ENCODE assay signal across 8 mouse cellular contexts in genomic region chr7:44548497-44549087, GRCm38 (mm10). TPM values are rescaled to one million over a fixed set of nuclear protein-coding genes. Genes with fewer than 3 reads are reported as not detected.
DNase-seq lines count a peak whose midpoint lies in the region; ATAC-seq and TF ChIP-seq lines count a peak whose summit lies in the region.

Gene Pold1, minus strand, starts transcription at chr7:44548849.

- H3K27me3 ChIP-seq in CH12.LX (replicated peaks) = no peaks in the 10 kb centered on the region
- no peaks in the 10 kb centered on the region for H3K27me3 ChIP-seq in forebrain, embryonic 11.5 days (ENCODE audit: control insufficient read depth, insufficient read depth, low read length)
- no peaks in the 10 kb centered on the region for H3K27me3 ChIP-seq in heart, embryonic 16.5 days (ENCODE audit: control insufficient read depth, insufficient read depth, low read length)
- H3K27me3 ChIP-seq in liver, embryonic 15.5 days = no peaks in the 10 kb centered on the region
- no peaks in the 10 kb centered on the region for H3K27me3 ChIP-seq in neural tube, embryonic 12.5 days (replicated peaks)

- no peak for TF ChIP-seq EP300 in CH12.LX (IDR thresholded peaks at IDR 0.05; ENCODE audit: low read length)

- H3K4me3 ChIP-seq in CH12.LX (replicated peaks in 1 of 3; ENCODE audit: low read depth in 2 of 3, low read length in 2 of 3, poor library complexity in 1 of 3) = peak within 1 kb of the TSS; percentile 41 to 82 (median 70)
- peak within 1 kb of the TSS; percentile 61 for H3K4me3 ChIP-seq in forebrain, embryonic 11.5 days (ENCODE audit: low read depth, low read length)
- peak within 1 kb of the TSS; percentile 69 for H3K4me3 ChIP-seq in heart, embryonic 16.5 days (ENCODE audit: low read length)
- H3K4me3 ChIP-seq in liver, embryonic 15.5 days (replicated peaks) = peak within 1 kb of the TSS; percentile 75
- H3K4me3 ChIP-seq in neural tube, embryonic 12.5 days = peak within 1 kb of the TSS; percentile 59

- H3K27ac ChIP-seq in CH12.LX (ENCODE audit: insufficient read depth, low read depth) = peak within 1 kb of the TSS; percentile 52
- H3K27ac ChIP-seq in forebrain, embryonic 11.5 days (ENCODE audit: low read depth, low read length) = 0 out of 2 replicates have a peak within 1 kb of the TSS, but pooled peaks have one; percentile 39
- peak within 1 kb of the TSS; percentile 68 for H3K27ac ChIP-seq in heart, embryonic 16.5 days (ENCODE audit: low read length)
- H3K27ac ChIP-seq in liver, embryonic 15.5 days (replicated peaks) = peak within 1 kb of the TSS; percentile 90
- H3K27ac ChIP-seq in neural tube, embryonic 12.5 days = no peak within 1 kb of the TSS

- peak; percentile 99 for TF ChIP-seq RAD21 in CH12.LX (IDR thresholded peaks at IDR 0.05; ENCODE audit: low read depth, low read length)

- dilution Hi-C loops in CH12.LX (cut with MboI; ENCODE audit: extremely low pct_ligation_motif_present, extremely low pct_unique_long_range_greater_than_20kb, low sequenced_read_pairs) = no loop called here

- peak; percentile 91 for ATAC-seq in forebrain, embryonic 11.5 days (replicated peaks; ENCODE audit: low FRiP score)
- ATAC-seq in heart, embryonic 16.5 days (replicated peaks; ENCODE audit: extremely low read depth, insufficient read depth, low FRiP score) = peak; percentile 95
- ATAC-seq in liver, embryonic 15.5 days (ENCODE audit: insufficient read depth) = peak; percentile 93
- peak; percentile 85 for ATAC-seq in neural tube, embryonic 12.5 days (ENCODE audit: low FRiP score, low read depth)

- WGBS in forebrain, embryonic 11.5 days = under 1% methylated on average over 43 of the region's 43 CpGs
- under 1% methylated on average over 43 of the region's 43 CpGs for WGBS in heart, embryonic 16.5 days
- WGBS in liver, embryonic 15.5 days (ENCODE audit: insufficient replicate concordance) = under 1% methylated on average over 43 of the region's 43 CpGs
- under 1% methylated on average over 43 of the region's 43 CpGs for WGBS in neural tube, embryonic 12.5 days

- H3K79me2 ChIP-seq in CH12.LX (replicated peaks; ENCODE audit: control insufficient read depth, extremely low read depth, insufficient read depth, poor library complexity, severe bottlenecking) = peaks cover 10% of the 10 kb centered on the region; the same call in 1 of the 2 replicates

- peak; percentile 99 for DNase-seq in CH12.LX (ENCODE audit: extremely low read depth)
- peak; percentile 100 for DNase-seq in c-Kit-positive CD71-positive TER-119-negative erythroid progenitor cells, embryonic 14.5 days (ENCODE audit: low read depth)
- DNase-seq in forebrain, embryonic 11.5 days (ENCODE audit: low spot score) = peak; percentile 100
- DNase-seq in kidney, postnatal 36 days = peak; percentile 100
- DNase-seq in telencephalon, adult 2 months (ENCODE audit: low read depth, low spot score) = peak; percentile 98

- TF ChIP-seq CTCF in CH12.LX (conservative IDR thresholded peaks at IDR 0.05 in 1 of 2, IDR thresholded peaks at IDR 0.05 in 1 of 2; ENCODE audit: low read depth in 2 of 2, low read length in 2 of 2) = peak; percentile 55 to 98; a peak in 3 of 4 replicates

- H3K36me3 ChIP-seq in CH12.LX (replicated peaks in 1 of 2; ENCODE audit: control insufficient read depth in 1 of 2, insufficient read depth in 1 of 2, low read length in 1 of 2) = peaks cover 30 to 54% of the 10 kb centered on the region in 2 experiments
- no peaks in the 10 kb centered on the region; the same call in 1 of the 2 replicates for H3K36me3 ChIP-seq in forebrain, embryonic 11.5 days (ENCODE audit: control insufficient read depth, insufficient read depth, low read length)
- H3K36me3 ChIP-seq in heart, embryonic 16.5 days (ENCODE audit: control insufficient read depth, insufficient read depth) = peaks cover 28% of the 10 kb centered on the region
- peaks cover 59% of the 10 kb centered on the region for H3K36me3 ChIP-seq in liver, embryonic 15.5 days (replicated peaks)
- H3K36me3 ChIP-seq in neural tube, embryonic 12.5 days = peaks cover 33% of the 10 kb centered on the region

- in situ Hi-C loops in CH12.LX (cut with MboI; ENCODE audit: low pct_ligation_motif_present, low pct_unique_long_range_greater_than_20kb, low sequenced_read_pairs) = no loop called here

- H3K4me2 ChIP-seq in CH12.LX (ENCODE audit: insufficient read depth, low read depth, poor library complexity, severe bottlenecking) = peak within 1 kb of the TSS; percentile 52
- peak within 1 kb of the TSS; percentile 70 for H3K4me2 ChIP-seq in forebrain, embryonic 11.5 days (ENCODE audit: low read depth, low read length, severe bottlenecking)
- H3K4me2 ChIP-seq in heart, embryonic 16.5 days (ENCODE audit: low read depth, low read length) = peak within 1 kb of the TSS; percentile 75
- peak within 1 kb of the TSS; percentile 88 for H3K4me2 ChIP-seq in liver, embryonic 15.5 days
- peak within 1 kb of the TSS; percentile 92 for H3K4me2 ChIP-seq in neural tube, embryonic 12.5 days (replicated peaks)

- H3K4me1 ChIP-seq in CH12.LX (ENCODE audit: control insufficient read depth in 1 of 2, insufficient read depth in 2 of 2) = peaks cover 12 to 45% of the 10 kb centered on the region in 2 experiments
- H3K4me1 ChIP-seq in forebrain, embryonic 11.5 days (replicated peaks; ENCODE audit: control insufficient read depth, insufficient read depth, low read length) = peaks cover 9% of the 10 kb centered on the region
- H3K4me1 ChIP-seq in heart, embryonic 16.5 days (ENCODE audit: control insufficient read depth, insufficient read depth, low read length) = peaks cover 16% of the 10 kb centered on the region
- peaks cover 36% of the 10 kb centered on the region for H3K4me1 ChIP-seq in liver, embryonic 15.5 days (replicated peaks)
- peaks cover 20% of the 10 kb centered on the region for H3K4me1 ChIP-seq in neural tube, embryonic 12.5 days

- H3K9me3 ChIP-seq in CH12.LX (replicated peaks; ENCODE audit: low read length) = peaks cover 3% of the 10 kb centered on the region
- no peaks in the 10 kb centered on the region for H3K9me3 ChIP-seq in forebrain, embryonic 11.5 days (ENCODE audit: control insufficient read depth, low read length)
- H3K9me3 ChIP-seq in heart, embryonic 16.5 days (replicated peaks; ENCODE audit: control insufficient read depth, low read length) = peaks cover 3% of the 10 kb centered on the region; the same call in 1 of the 2 replicates
- no peaks in the 10 kb centered on the region; the same call in 1 of the 2 replicates for H3K9me3 ChIP-seq in liver, embryonic 15.5 days (replicated peaks)
- 0 out of 2 replicates have a peak, but pooled peaks cover 6% of the 10 kb centered on the region for H3K9me3 ChIP-seq in neural tube, embryonic 12.5 days

- H3K9ac ChIP-seq in CH12.LX (ENCODE audit: insufficient read depth, low read depth) = peak within 1 kb of the TSS; percentile 79
- peak within 1 kb of the TSS; percentile 73 for H3K9ac ChIP-seq in forebrain, embryonic 11.5 days (ENCODE audit: low read length)
- peak within 1 kb of the TSS; percentile 76 for H3K9ac ChIP-seq in heart, embryonic 16.5 days (ENCODE audit: low read length)
- peak within 1 kb of the TSS; percentile 73 for H3K9ac ChIP-seq in liver, embryonic 15.5 days
- peak within 1 kb of the TSS; percentile 59 for H3K9ac ChIP-seq in neural tube, embryonic 12.5 days

- TF ChIP-seq POLR2A in CH12.LX (IDR thresholded peaks at IDR 0.05; ENCODE audit: low read depth, low read length) = peak; percentile 69; the same call in 1 of the 2 replicates

TF ChIP-seq in CH12.LX, 34 proteins besides CTCF, POLR2A, EP300 and RAD21 (continues in another document):
- TF ChIP-seq NELFE (IDR thresholded peaks at IDR 0.05; ENCODE audit: low read depth, low read length) (peak; percentile 65; the same call in 1 of the 2 replicates), TBP (conservative IDR thresholded peaks at IDR 0.05; ENCODE audit: low read depth, low read length) (peak; percentile 80), POLR2AphosphoS2 (IDR thresholded peaks at IDR 0.05; ENCODE audit: low read depth, low read length) (peak; percentile 93), GABPA (IDR thresholded peaks at IDR 0.05; ENCODE audit: insufficient replicate concordance, low read depth, low read length) (no peak), IRF4 (IDR thresholded peaks at IDR 0.05; ENCODE audit: low read depth, low read length) (peak; percentile 45), HCFC1 (IDR thresholded peaks at IDR 0.05; ENCODE audit: low read depth, low read length) (peak; percentile 71), MAZ (IDR thresholded peaks at IDR 0.05; ENCODE audit: low read depth, low read length) (peak; percentile 60), JUN (IDR thresholded peaks at IDR 0.05; ENCODE audit: insufficient read depth, low read depth, low read length) (no peak), ZMIZ1 (IDR thresholded peaks at IDR 0.05; ENCODE audit: low read depth, low read length) (peak; percentile 56), USF1 (IDR thresholded peaks at IDR 0.05; ENCODE audit: low read depth, low read length) (no peak), ZKSCAN1 (IDR thresholded peaks at IDR 0.05; ENCODE audit: borderline replicate concordance, low read depth, low read length) (no peak), MAFK (IDR thresholded peaks at IDR 0.05; ENCODE audit: insufficient replicate concordance, low read length) (no peak), ZNF384 (IDR thresholded peaks at IDR 0.05; ENCODE audit: low read depth, low read length) (no peak), ETS1 (conservative IDR thresholded peaks at IDR 0.05; ENCODE audit: low read depth, low read length) (0 out of 2 replicates have a peak, but pooled peaks have one; percentile 40), E2F4 (IDR thresholded peaks at IDR 0.05; ENCODE audit: insufficient replicate concordance, low read depth, low read length) (peak; percentile 94; the same call in 1 of the 2 replicates), ZC3H11A (IDR thresholded peaks at IDR 0.05; ENCODE audit: low read depth, low read length) (peak; percentile 90), PAX5 (IDR thresholded peaks at IDR 0.05; ENCODE audit: low read length) (no peak), SIN3A (IDR thresholded peaks at IDR 0.05; ENCODE audit: low read length) (peak; percentile 85), SMC3 (IDR thresholded peaks at IDR 0.05; ENCODE audit: low read depth, low read length) (peak; percentile 99), MYC (IDR thresholded peaks at IDR 0.05; ENCODE audit: low read depth, low read length) (peak; percentile 76), MEF2A (IDR thresholded peaks at IDR 0.05; ENCODE audit: borderline replicate concordance, low read depth, low read length) (peak; percentile 73)

RNA-seq across cellular contexts. Expression of gene Pold1, which starts in this region (rescaled TPM):
- 103 and 131 TPM in 2 replicates for total RNA-seq in CH12.LX (2012; rRNA removed)
- total RNA-seq in CH12.LX (2014; rRNA removed) = 44.2 and 49.3 TPM in 2 replicates
- 61.4 and 67.6 TPM in 2 replicates for polyA plus RNA-seq in CH12.LX (2012; ENCODE audit: insufficient read length, low read depth)
- 124 and 133 TPM in 2 replicates for polyA plus RNA-seq in forebrain, embryonic 11.5 days (2014; fragmentation: Nextera tagmentation; extraction: Ambion mirVana)
- 61.1 and 70.5 TPM in 2 replicates for polyA plus RNA-seq in heart, embryonic 16.5 days (2015; fragmentation: Nextera tagmentation; extraction: Ambion mirVana)
- polyA plus RNA-seq in liver, embryonic 15.5 days (2015; fragmentation: Nextera tagmentation; extraction: Ambion mirVana) = 51.9 and 54.8 TPM in 2 replicates
- 65.2 and 66.4 TPM in 2 replicates for polyA plus RNA-seq in neural tube, embryonic 12.5 days (2016; fragmentation: Nextera tagmentation; extraction: Ambion mirVana)
